Mouse (Mus musculus): ENCODE data around the gene Tprn.

The Tprn gene

DNA sequence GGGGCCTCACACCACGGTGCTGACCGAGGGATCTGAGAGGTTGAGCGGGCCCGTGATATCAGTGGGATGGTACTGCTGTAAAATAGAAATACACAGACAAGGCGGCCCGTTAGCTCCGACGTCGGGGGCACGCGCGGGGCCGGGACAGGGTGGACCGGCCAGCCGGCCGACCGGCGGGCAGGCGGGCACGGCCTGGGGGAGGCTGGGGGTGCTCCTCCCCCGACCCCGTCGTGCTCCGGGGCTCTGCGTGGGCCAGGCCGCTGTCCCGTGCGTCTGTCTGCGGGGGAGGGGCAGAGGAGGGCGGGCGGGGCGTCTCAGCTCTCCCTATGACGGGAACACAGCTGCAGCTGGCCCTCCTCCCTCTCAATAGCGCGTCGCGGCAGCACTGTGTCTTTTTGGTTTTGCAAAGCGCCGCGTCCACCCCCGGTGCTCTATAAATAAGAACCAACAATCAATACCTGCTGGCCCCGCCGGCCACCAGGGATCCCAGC lies 29.7 kb downstream of the Tprn start:
- DNase-seq (ENCODE audit: low read depth, low spot score), result no peak

GRCm38 (mm10) chr2:25292856-25293255 lies 30.4 kb downstream of the Tprn start:
- DNase-seq (ENCODE audit: low read depth, low spot score), result peak; percentile 53

GRCm38 (mm10) chr2:25293706-25294105 lies 31.3 kb downstream of the Tprn start:
- DNase-seq (ENCODE audit: low read depth, low spot score), result no peak

DNA sequence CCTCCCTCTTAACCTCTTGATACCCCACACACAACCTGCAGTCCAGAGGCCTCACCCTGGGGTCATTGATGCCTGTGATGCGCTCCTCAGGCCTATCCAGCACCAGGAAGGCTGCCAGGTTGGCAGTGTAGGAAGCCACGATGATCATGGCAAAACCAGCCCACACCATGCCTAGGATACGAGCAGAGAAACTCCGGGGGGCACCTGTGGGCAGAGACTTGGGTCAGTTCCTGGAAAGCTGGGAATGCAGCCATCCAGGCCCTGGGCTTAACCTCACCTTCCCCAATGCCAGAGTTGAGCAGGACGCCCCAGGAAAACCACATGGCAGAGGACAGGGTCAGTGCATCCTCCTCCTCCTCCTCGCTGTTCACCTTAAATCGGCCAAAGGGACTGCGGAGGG lies 34.7 kb downstream of the Tprn start:
- DNase-seq (ENCODE audit: low read depth, low spot score), result no peak

- DNase-seq (ENCODE audit: low read depth, low spot score), result no peak
Measured at GRCm38 (mm10) chr2:25298046-25298445, 35.6 kb downstream of the Tprn start.

- no peak for DNase-seq (ENCODE audit: low read depth, low spot score)
Measured at GRCm38 (mm10) chr2:25303452-25303851, 41.0 kb downstream of the Tprn start.

DNA sequence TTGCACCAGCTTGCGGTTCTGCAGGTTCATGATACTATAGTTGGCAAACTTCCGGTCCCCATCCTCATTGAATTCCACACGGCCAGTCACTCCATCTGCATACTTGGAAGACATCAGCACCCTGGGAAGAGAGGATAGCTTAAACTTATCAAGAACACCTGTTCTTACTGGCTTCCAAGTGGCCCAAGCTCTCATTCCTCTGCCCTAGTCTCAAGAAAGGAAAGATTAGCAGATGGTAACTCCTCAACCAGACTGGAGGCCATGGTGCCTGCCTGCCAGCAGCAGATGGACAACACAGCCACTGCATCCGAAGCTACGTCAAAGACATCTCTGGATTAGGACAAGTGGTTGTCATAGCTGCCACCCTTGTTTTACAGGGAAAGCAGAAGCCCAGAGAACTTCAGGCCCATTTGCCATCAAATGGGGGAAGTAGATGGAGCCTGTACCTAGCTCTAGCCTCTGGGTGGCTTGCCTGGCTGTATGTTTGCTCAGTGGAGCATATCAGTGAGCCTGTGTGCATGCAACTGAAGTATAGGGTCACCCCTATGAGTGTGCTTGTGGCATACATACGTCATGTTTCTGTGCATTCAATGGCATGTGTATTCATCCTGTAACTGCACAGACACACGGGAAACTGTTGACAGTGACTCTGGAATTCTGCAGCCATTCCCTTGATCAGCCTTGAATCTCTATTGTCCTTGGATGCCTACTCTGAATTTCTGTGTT lies 41.7 kb downstream of the Tprn start:
- DNase-seq (ENCODE audit: low read depth, low spot score), result no peak

- peak; percentile 32 for DNase-seq (ENCODE audit: low read depth, low spot score)
Measured at GRCm38 (mm10) chr2:25304657-25305541, 42.5 kb downstream of the Tprn start.

DNA sequence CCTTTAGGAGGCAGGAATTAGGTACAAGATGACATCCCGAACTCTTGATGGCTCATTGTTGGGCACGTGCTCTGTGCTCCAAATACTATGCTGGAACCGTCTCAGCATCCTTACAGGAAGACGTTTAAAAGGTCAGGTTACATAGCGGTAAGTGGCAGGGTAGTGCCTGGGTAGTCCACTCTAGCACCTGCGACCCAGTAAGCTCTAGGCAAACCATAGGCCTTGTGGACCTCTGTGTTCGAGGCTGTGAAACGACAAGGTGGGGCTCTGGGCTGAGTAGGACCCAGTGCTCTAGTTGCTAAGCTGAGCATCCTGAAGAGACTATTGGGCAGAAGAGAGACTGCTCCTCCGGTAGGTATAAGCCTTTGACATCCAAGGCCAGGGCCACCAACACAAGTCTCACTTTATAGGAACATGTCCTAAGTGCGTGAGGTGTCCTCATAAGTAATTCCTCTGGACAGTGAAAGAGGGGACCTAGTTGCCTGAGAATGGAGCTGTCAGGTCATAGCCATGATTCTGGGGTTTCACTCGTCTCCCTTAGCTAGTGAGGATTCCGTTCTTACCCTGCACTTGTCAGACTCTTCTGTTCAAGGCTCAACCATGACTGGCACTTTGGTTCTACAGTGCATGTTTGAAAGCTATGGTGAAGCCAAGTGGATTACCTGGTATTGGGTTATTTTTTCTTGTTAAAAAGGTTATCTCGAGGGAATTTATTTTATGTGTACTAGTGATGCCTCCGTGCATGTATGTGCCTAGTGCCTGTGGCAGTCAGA lies 43.4 kb downstream of the Tprn start:
- DNase-seq (ENCODE audit: low read depth, low spot score), result no peak

GRCm38 (mm10) chr2:25310180-25310579 lies 47.8 kb downstream of the Tprn start:
- DNase-seq (ENCODE audit: low read depth, low spot score), result no peak

DNA sequence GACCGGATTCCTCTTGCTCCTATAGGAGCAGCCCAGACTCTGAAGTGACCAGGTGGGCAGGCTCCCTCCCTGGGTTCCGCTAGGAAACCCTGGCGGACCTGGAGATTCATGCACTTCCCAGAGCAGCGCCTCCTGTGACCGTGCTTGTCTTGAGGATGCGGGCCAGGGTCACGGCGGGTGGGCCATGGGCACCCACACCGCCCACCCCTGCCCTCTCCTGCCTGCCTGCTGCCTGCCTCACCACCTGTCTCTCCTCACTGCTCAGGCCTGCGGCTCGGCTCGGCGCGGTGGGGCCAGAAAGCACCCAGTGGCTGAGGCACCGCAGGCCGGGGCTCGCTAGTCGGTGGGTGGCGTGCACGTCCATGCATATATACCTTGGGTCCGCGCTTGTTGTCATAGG lies 48.6 kb downstream of the Tprn start:
- no peak for DNase-seq (ENCODE audit: low read depth, low spot score)

DNA sequence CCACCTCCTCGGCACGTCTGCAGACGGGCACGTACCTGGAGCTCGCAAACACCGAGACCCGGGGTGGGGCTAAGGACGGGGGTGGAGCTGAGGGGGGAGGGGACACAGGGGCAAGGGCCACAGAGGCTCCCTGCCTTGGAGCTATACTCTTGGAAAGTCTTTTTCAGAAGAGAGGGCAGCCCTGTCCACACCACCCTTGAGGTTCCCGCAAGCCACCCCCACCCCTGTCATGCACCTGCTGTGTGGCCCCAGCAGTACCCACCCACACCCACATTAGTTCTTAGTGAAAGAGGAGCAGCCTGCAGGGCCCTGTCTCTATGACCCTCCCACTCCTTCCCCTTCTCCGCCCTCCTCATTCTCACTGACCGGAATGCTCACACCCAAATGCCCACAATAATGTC lies 49.1 kb downstream of the Tprn start:
- DNase-seq (ENCODE audit: low read depth, low spot score), result no peak

- no peak for DNase-seq (ENCODE audit: low read depth, low spot score)
Measured at GRCm38 (mm10) chr2:25318119-25318966, 55.9 kb downstream of the Tprn start.

DNA sequence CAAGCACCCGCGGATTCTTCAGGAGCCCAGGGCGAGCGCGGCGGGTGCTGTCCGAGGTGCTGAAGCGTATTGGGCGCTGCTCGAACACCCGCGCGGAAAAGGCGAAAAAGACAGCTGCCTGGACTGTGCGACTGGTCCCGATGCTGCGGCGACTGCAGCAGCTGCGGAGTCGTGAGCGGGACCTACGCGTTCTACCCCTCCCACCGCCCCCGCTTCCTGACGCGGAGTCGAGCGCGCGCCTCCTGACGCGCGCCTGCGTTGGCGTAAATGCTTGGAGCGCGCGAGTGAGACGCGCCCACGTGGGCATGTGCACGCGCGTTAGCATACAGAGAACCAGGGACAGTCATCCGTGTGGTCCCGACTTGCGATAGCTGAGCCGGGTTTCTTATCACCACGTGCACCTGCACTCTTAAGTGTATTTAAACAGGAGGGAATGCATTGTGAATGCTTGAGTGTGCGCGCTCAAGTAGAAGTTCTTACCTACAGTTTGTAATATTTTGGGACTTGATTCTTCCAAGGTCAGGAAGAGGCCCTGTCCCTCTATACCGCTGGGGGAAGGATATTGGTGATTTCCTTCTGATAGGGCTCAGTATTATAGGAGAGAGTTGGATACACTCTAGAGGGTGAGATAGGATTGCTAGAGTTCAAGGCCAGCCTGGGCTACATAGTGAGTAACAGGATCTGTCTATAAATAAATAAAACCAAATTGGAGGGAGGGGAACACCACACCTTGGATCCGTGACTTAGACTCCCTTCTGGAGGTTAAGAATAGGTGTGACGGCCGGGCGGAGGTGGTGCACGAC lies 56.8 kb downstream of the Tprn start, which contains the start of gene Grin1:
Gene Grin1 (minus strand): TSS at position 217 of the 803 bp plus-strand sequence.
- DNase-seq (ENCODE audit: low read depth, low spot score), result peak; percentile 61

Data from embryo, embryonic 11.5 days (tissue).